Mouse (Mus musculus) B cell, adult 2 months (primary cell): ENCODE results near the gene Cx3cr1.
"Not testable (repeated sequence)": the region's sequence is repeated elsewhere in the genome, so short reads cannot be mapped to it uniquely, and the experiment has no call there.

ENCODE experiments used
- DNase-seq, 2 experiments: peaks; one replicate each; pipeline ENCODE4 v3.0.0; 2022

Cx3cr1 gene

GRCm38 (mm10) chr9:120069779-120070178 is at the start of gene Cx3cr1:
Cx3cr1 (minus strand) TSS chr9:120069879.
- DNase-seq: no peak

- DNase-seq: no peak
These were observed 48.5 kb upstream of the Cx3cr1 start for GRCm38 (mm10) chr9:120118212-120118611.

GRCm38 (mm10) chr9:120116184-120116624 is 46.5 kb upstream of the Cx3cr1 start:
- no peak for DNase-seq

- DNase-seq: no peak
These were observed 45.9 kb upstream of the Cx3cr1 start for GRCm38 (mm10) chr9:120115580-120115979.

GRCm38 (mm10) chr9:120114789-120115151 is 45.1 kb upstream of the Cx3cr1 start:
- no peak for DNase-seq

- no peak for DNase-seq
These were observed 44.5 kb upstream of the Cx3cr1 start for GRCm38 (mm10) chr9:120114051-120114788.

GRCm38 (mm10) chr9:120113456-120113855 is 43.8 kb upstream of the Cx3cr1 start:
- no peak for DNase-seq

- no peak for DNase-seq
These were observed 42.8 kb upstream of the Cx3cr1 start for GRCm38 (mm10) chr9:120112472-120112871.

GRCm38 (mm10) chr9:120111156-120111945 is 41.7 kb upstream of the Cx3cr1 start:
- no peak for DNase-seq

- DNase-seq: peak; percentile 96 to 97
These were observed 40.7 kb upstream of the Cx3cr1 start, which contains the start of gene Slc25a38 for GRCm38 (mm10) chr9:120110211-120111018. Slc25a38 (plus strand) TSS chr9:120110374.

- not testable (repeated sequence) for DNase-seq
These were observed 39.3 kb upstream of the Cx3cr1 start for GRCm38 (mm10) chr9:120108953-120109352.

- peak; percentile 17 to 35 for DNase-seq
These were observed 31.5 kb upstream of the Cx3cr1 start for GRCm38 (mm10) chr9:120101165-120101564.

- no peak for DNase-seq
These were observed 29.6 kb upstream of the Cx3cr1 start for GRCm38 (mm10) chr9:120099304-120099703.

GRCm38 (mm10) chr9:120098682-120099081 is 29.0 kb upstream of the Cx3cr1 start:
- DNase-seq: peak; percentile 61 to 63

GRCm38 (mm10) chr9:120095886-120096285 is 26.2 kb upstream of the Cx3cr1 start:
- DNase-seq: no peak

GRCm38 (mm10) chr9:120093701-120094100 is 24.0 kb upstream of the Cx3cr1 start:
- DNase-seq: no peak

- DNase-seq: no peak
These were observed 22.1 kb upstream of the Cx3cr1 start, which contains the start of gene Ccr8 for GRCm38 (mm10) chr9:120091696-120092238. Ccr8 (plus strand) TSS chr9:120092114.

- DNase-seq: no peak
These were observed 21.4 kb upstream of the Cx3cr1 start for GRCm38 (mm10) chr9:120091086-120091485.

- no peak for DNase-seq
These were observed 19.4 kb upstream of the Cx3cr1 start for GRCm38 (mm10) chr9:120089125-120089524.

GRCm38 (mm10) chr9:120084406-120084805 is 14.7 kb upstream of the Cx3cr1 start:
- no peak for DNase-seq

GRCm38 (mm10) chr9:120083158-120083894 is 13.6 kb upstream of the Cx3cr1 start:
- no peak for DNase-seq

GRCm38 (mm10) chr9:120082691-120083090 is 13.0 kb upstream of the Cx3cr1 start:
- DNase-seq: no peak
